Mouse (Mus musculus): ENCODE measurements at regions not wholly inside any gene's neighbourhood (a gene's known extent, or its start where the extent isn't known, plus 50 kb on each side); places are given as distances from the start of the nearest gene placed in this dataset.

- ATAC-seq = no peak
- Histone ChIP-seq H3K36me3 (no peaks in the 10 kb centered on the region), H3K27me3 (replicated peaks) (no peaks in the 10 kb centered on the region), H3K4me2 (replicated peaks) (no peak overlapping the region), H3K4me1 (replicated peaks) (no peaks in the 10 kb centered on the region), H3K9me3 (no peaks in the 10 kb centered on the region), H3K4me3 (replicated peaks) (no peak overlapping the region), H3K9ac (no peak overlapping the region), H3K27ac (no peak overlapping the region)
- 89% methylated on average over 1 of the region's 1 CpGs for WGBS
Observed at GRCm38 (mm10) chr5:51108181-51108580, 459.3 kb downstream of the Ppargc1a start.

GRCm38 (mm10) chr5:51099902-51100301, 467.6 kb downstream of the Ppargc1a start:
- H3K27ac ChIP-seq = 0 out of 2 replicates have a peak overlapping the region, but pooled peaks have one; percentile 2

GRCm38 (mm10) chr5:51072674-51073468, 494.7 kb downstream of the Ppargc1a start:
- H3K4me1 ChIP-seq (replicated peaks) = no peaks in the 10 kb centered on the region
- H3K4me2 ChIP-seq (replicated peaks) = no peak overlapping the region
- H3K27me3 ChIP-seq (replicated peaks) = no peaks in the 10 kb centered on the region
- H3K36me3 ChIP-seq = no peaks in the 10 kb centered on the region
- H3K4me3 ChIP-seq (replicated peaks) = no peak overlapping the region
- no peak for ATAC-seq
- no peaks in the 10 kb centered on the region for H3K9me3 ChIP-seq
- H3K27ac ChIP-seq = no peak overlapping the region
- WGBS = 56% methylated on average over 8 of the region's 8 CpGs
- no peak overlapping the region for H3K9ac ChIP-seq

More at GRCm38 (mm10) chr5:51099902-51100301, 467.6 kb downstream of the Ppargc1a start:
- Histone ChIP-seq H3K9ac (no peak overlapping the region), H3K4me2 (replicated peaks) (no peak overlapping the region), H3K9me3 (no peaks in the 10 kb centered on the region), H3K4me3 (replicated peaks) (no peak overlapping the region), H3K36me3 (no peaks in the 10 kb centered on the region), H3K27me3 (replicated peaks) (no peaks in the 10 kb centered on the region), H3K4me1 (replicated peaks) (no peaks in the 10 kb centered on the region)
- peak; percentile 95 for ATAC-seq
- 68% methylated on average over 3 of the region's 3 CpGs for WGBS

GRCm38 (mm10) chr5:51072146-51072545, 495.4 kb downstream of the Ppargc1a start:
- H3K9ac ChIP-seq = no peak overlapping the region
- H3K4me1 ChIP-seq (replicated peaks) = no peaks in the 10 kb centered on the region
- no peak overlapping the region for H3K27ac ChIP-seq
- H3K4me3 ChIP-seq (replicated peaks) = no peak overlapping the region
- H3K4me2 ChIP-seq (replicated peaks) = no peak overlapping the region
- H3K27me3 ChIP-seq (replicated peaks) = no peaks in the 10 kb centered on the region
- no peak for ATAC-seq
- 55% methylated on average over 2 of the region's 2 CpGs for WGBS
- no peaks in the 10 kb centered on the region for H3K9me3 ChIP-seq
- no peaks in the 10 kb centered on the region for H3K36me3 ChIP-seq

GRCm38 (mm10) chr5:51069668-51070067, 497.9 kb downstream of the Ppargc1a start:
- Histone ChIP-seq H3K4me1 (replicated peaks) (no peaks in the 10 kb centered on the region), H3K4me2 (replicated peaks) (no peak overlapping the region), H3K27me3 (replicated peaks) (no peaks in the 10 kb centered on the region), H3K9ac (no peak overlapping the region), H3K36me3 (no peaks in the 10 kb centered on the region), H3K27ac (no peak overlapping the region), H3K4me3 (replicated peaks) (no peak overlapping the region), H3K9me3 (no peaks in the 10 kb centered on the region)
- ATAC-seq = no peak
- 57% methylated on average over 1 of the region's 1 CpGs for WGBS

GRCm38 (mm10) chr5:51045872-51046271, 521.7 kb downstream of the Ppargc1a start:
- Histone ChIP-seq H3K27ac (no peak overlapping the region), H3K4me1 (replicated peaks) (no peaks in the 10 kb centered on the region), H3K9ac (no peak overlapping the region), H3K9me3 (no peaks in the 10 kb centered on the region), H3K36me3 (no peaks in the 10 kb centered on the region), H3K27me3 (replicated peaks) (no peaks in the 10 kb centered on the region), H3K4me2 (replicated peaks) (no peak overlapping the region), H3K4me3 (replicated peaks) (no peak overlapping the region)
- no peak for ATAC-seq
- 84% methylated on average over 2 of the region's 2 CpGs for WGBS

- no peak overlapping the region for H3K27ac ChIP-seq
- no peak overlapping the region for H3K4me2 ChIP-seq (replicated peaks)
- 78% methylated on average over 6 of the region's 6 CpGs for WGBS
- H3K36me3 ChIP-seq = no peaks in the 10 kb centered on the region
- H3K4me3 ChIP-seq (replicated peaks) = no peak overlapping the region
- H3K9ac ChIP-seq = no peak overlapping the region
- H3K9me3 ChIP-seq = no peaks in the 10 kb centered on the region
- H3K27me3 ChIP-seq (replicated peaks) = no peaks in the 10 kb centered on the region
- no peaks in the 10 kb centered on the region for H3K4me1 ChIP-seq (replicated peaks)
- ATAC-seq = no peak
Observed at GRCm38 (mm10) chr5:51041541-51042217, 525.8 kb downstream of the Ppargc1a start.

- Histone ChIP-seq H3K4me3 (replicated peaks) (no peak overlapping the region), H3K4me1 (replicated peaks) (no peaks in the 10 kb centered on the region), H3K9me3 (no peaks in the 10 kb centered on the region), H3K27me3 (replicated peaks) (no peaks in the 10 kb centered on the region), H3K36me3 (no peaks in the 10 kb centered on the region), H3K27ac (no peak overlapping the region), H3K4me2 (replicated peaks) (no peak overlapping the region), H3K9ac (no peak overlapping the region)
- 82% methylated on average over 6 of the region's 6 CpGs for WGBS
- ATAC-seq = no peak
Observed at GRCm38 (mm10) chr5:51040926-51041325, 526.6 kb downstream of the Ppargc1a start.

- no peak overlapping the region for H3K4me2 ChIP-seq (replicated peaks)
- H3K27me3 ChIP-seq (replicated peaks) = no peaks in the 10 kb centered on the region
- WGBS = 53% methylated on average over 6 of the region's 6 CpGs
- no peak for ATAC-seq
- no peaks in the 10 kb centered on the region for H3K4me1 ChIP-seq (replicated peaks)
- no peaks in the 10 kb centered on the region for H3K36me3 ChIP-seq
- no peak overlapping the region for H3K9ac ChIP-seq
- no peak overlapping the region for H3K27ac ChIP-seq
- no peaks in the 10 kb centered on the region for H3K9me3 ChIP-seq
- H3K4me3 ChIP-seq (replicated peaks) = no peak overlapping the region
Observed at GRCm38 (mm10) chr5:51040463-51040862, 527.1 kb downstream of the Ppargc1a start.

GRCm38 (mm10) chr5:51039713-51040178, 527.8 kb downstream of the Ppargc1a start:
- no peaks in the 10 kb centered on the region for H3K36me3 ChIP-seq
- H3K27me3 ChIP-seq (replicated peaks) = no peaks in the 10 kb centered on the region
- H3K9ac ChIP-seq = no peak overlapping the region
- 68% methylated on average over 5 of the region's 5 CpGs for WGBS
- no peak overlapping the region for H3K27ac ChIP-seq
- H3K4me1 ChIP-seq (replicated peaks) = no peaks in the 10 kb centered on the region
- H3K4me3 ChIP-seq (replicated peaks) = no peak overlapping the region
- H3K4me2 ChIP-seq (replicated peaks) = no peak overlapping the region
- H3K9me3 ChIP-seq = no peaks in the 10 kb centered on the region
- ATAC-seq = peak; percentile 17; the same call in 1 of the 2 replicates

- Histone ChIP-seq H3K27me3 (replicated peaks) (no peaks in the 10 kb centered on the region), H3K9me3 (no peaks in the 10 kb centered on the region), H3K4me2 (replicated peaks) (no peak overlapping the region), H3K4me1 (replicated peaks) (no peaks in the 10 kb centered on the region), H3K4me3 (replicated peaks) (no peak overlapping the region), H3K36me3 (no peaks in the 10 kb centered on the region), H3K27ac (no peak overlapping the region), H3K9ac (no peak overlapping the region)
- 73% methylated on average over 2 of the region's 2 CpGs for WGBS
- ATAC-seq = no peak
Observed at GRCm38 (mm10) chr5:51036450-51036990, 531.0 kb downstream of the Ppargc1a start.

- no peak overlapping the region for H3K4me2 ChIP-seq (replicated peaks)
- ATAC-seq = no peak
Observed at GRCm38 (mm10) chr5:51028966-51029365, 538.6 kb downstream of the Ppargc1a start.

More at GRCm38 (mm10) chr5:51028966-51029365, 538.6 kb downstream of the Ppargc1a start:
- 72% methylated on average over 4 of the region's 4 CpGs for WGBS
- Histone ChIP-seq H3K9ac (no peak overlapping the region), H3K36me3 (no peaks in the 10 kb centered on the region), H3K4me1 (replicated peaks) (no peaks in the 10 kb centered on the region), H3K27me3 (replicated peaks) (no peaks in the 10 kb centered on the region), H3K27ac (no peak overlapping the region), H3K9me3 (no peaks in the 10 kb centered on the region), H3K4me3 (replicated peaks) (no peak overlapping the region)
